Mouse (Mus musculus) cerebellum, postnatal 25 days (tissue): Measurements from ENCODE around the gene Acot7.

Source experiments
- DNase-seq, 2 experiments: peaks; one replicate each; pipeline ENCODE4 v3.0.0; 2021; ENCODE audit warnings: mixed read lengths in 2 of 2

Acot7 gene

DNA sequence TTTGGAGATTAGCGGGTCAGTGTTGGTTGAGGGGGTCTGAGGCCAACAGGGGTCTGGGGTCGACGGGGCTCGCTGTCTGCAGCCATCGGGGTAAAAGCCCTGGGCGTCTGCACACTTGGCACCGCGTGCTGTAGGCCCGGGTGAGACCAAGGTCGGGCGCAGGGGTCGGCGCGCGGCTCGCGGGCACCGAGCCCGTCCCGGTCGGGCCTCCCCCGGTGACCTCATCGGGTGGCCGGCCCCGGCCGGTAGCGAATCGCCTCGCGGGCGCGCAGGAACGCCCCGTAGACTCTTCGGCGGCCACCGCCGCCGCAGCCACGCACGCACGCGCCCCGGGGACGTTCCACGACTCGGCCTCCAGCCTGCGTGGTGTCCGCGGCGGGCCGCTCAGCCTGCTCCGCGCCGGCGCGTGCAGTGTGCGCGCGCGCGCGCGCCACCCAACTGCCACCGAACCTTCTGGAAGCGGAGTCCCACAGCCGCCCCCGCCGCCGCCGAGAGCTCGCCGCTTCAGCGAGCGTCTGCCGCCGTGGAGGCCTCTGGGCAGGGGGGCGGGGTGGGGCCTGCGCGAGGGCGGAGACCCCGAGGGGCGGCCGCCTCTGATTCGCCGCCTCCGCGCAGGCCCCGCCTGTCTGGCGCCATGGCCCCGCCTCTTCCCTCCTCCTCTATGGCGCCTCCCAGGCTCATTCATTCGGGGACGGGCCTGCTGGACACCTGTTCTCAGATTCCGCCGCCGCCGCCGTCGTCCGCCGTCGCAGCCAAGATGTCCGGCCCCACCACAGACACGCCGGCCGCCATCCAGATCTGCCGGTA lies at the start of gene Acot7:
Acot7 (plus strand) TSS at position 598 of the 807 bp plus-strand sequence.
- DNase-seq, result peak; percentile 94 to 99

DNA sequence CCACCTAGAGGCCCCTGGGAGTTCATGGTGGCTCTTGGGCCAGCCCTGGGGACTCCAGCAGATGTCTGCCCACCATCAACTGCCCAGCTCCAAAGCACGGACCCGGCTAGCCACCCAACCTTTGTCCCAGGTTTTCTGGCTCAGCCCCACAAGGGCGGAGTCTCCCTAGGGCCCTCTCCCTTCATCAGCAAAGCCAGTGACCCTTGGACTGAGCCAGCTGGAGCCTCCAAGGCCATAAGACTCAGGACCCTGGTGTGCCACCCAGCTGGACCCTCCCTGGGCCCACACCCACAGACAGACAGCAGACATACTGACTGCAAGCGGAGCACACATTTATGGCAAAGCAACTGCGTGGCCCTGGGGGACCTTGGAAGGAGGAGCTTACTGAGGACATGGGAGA lies 49.1 kb upstream of the Acot7 start:
- no peak for DNase-seq

DNA sequence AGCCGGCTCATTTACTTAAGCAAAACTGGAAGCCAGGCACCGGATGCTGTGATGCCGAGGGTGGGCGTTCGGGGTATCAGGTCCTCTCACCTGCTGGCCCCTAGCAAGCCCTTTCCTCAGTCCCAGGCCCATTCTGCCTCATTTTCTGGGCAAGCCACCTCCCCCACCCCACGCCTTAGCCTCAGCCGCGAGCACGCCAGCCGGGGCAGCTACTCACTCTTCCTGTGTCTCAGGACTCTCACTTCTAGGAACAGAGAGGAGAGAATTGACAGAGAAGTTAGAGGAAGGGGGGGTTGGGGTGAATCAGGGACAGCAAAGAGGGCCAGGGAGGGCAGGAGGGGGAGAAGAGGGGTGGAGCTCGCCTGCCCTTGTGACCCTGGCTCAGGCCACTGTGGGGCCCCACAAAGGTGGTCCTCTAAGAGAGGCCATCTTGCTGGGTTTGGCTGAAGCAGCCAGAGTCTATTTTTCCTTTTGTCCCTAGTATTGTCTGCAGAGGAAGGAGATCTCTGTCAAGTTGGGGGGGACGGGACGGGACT lies 48.5 kb upstream of the Acot7 start:
- DNase-seq, result no peak

DNA sequence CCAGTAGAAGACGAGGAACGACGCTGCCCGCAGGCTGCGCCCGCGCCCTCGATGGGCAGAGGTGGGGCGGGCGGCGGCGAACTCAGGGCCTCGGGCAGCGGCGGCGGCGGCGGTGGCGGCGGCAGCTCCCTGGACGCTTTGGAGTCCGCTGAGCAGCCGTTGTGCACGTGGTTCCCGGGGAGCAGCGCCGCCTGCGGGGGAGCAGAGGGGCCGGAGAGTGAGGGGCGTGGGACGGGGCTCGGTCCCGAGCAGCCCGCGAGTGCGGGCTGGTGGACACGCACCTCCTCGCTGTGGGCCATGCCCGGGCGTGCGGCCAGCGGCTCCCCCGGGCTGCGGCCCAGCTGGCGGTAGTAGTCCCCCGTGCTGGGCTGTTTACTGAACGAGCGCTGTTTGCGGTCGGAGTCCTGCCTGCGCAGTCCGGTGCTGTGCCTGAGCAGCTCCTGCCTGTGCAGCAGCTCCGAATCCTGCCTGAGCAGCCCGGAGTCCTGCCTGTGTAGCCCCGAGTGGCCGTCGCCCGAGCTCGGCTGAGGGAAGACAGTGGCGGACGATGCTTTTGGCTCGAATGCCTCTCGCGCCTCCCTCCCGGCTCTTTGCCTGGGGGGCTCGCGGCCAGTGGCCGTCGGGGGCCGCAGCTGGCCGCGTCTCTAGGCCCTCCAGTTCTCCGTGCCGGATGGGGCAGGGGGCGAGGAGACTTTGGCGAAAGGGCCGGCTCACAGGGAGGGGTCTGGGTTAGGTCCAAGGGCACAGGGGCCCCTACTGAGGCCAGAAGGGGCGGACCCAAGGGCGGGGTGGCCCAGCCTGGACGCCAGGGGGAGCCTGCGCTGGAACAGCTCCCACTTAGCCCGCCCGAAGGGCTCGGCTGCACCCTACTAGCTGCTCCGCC lies 46.9 kb upstream of the Acot7 start:
- peak; percentile 38 to 48 for DNase-seq

DNA sequence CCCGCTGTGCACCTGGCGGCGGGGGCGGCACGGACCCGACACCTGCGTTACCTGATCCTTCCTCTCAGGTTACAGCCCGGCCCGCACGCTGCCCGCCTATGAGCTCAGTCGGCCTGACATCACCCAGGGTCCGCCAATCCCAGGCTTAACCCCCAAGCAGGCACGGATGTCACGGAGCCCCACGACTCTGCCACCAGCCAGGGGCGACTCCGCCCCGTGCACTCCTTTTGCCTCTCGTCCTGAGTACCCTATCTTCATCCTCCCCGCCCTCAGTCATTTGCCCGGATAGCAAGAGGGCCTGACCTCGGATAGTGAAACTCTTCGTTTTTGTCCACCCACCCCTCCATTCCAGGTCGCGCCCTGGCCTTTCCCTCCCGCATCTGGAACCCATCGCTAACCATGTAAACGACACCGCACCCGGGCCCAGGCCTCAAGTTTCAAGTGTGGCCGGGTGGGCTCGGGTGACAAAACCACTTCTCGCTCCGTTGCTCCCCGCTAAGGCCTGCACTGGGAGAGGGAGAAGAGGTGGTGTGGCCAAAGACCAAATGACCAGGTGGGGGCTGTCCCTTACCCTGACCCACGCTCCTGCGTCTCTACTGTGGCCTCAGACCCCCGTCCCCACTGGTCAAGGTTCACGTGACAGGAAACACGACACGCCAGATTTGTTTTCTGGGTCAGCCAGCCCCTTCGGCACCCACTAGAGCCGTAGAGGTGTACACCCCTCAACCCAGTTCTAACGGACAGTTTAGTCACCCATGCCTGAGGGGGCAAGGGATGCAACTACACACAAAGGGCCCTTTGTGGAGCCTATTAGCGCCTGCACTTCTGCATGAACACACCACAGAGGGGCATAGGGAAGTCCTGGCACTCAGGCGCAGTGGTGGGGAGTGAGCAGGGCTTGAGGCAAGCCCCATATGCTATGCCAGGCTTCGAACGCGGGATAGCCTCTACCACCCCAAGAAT lies 45.8 kb upstream of the Acot7 start:
- no peak for DNase-seq

DNA sequence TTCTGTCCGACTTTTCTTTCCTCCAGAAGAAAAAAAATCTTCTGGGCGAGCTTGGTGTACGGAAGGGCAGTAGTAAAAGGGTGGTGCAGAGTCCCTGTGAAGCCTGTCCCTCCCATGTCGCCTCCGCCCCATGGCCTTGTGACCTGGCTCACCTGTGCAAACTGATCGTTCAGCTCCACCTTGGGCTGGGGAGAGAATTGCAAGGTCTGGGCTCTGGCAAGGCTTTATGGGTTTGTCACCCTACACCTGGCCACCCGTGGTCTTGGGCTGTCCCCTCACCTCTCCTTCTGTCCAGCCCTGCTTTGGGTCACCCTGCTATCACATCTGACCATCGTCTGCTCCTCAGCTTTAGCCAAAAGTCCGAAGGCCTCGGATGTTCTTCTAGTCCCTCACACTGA lies 45.2 kb upstream of the Acot7 start:
- no peak for DNase-seq

DNA sequence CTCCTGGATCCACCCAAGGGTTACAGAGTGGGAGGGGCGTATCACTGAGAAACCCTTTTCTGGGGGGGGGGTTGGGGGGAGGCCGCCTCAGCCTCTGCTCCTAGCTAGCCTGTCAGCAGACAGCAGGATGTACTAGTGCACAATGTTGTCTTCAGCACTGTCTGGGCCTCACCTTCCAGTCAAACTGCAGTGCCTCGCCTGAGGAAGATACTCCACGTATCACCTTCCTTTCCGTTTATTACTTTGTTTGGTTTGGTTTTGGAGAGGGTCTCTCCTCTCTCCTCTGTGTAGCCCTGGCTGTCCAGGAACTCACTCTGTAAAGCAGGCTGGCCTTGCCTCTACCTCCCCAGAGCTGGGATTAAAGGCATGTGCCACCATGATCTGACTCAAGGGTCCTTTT lies 44.7 kb upstream of the Acot7 start:
- no peak for DNase-seq

DNA sequence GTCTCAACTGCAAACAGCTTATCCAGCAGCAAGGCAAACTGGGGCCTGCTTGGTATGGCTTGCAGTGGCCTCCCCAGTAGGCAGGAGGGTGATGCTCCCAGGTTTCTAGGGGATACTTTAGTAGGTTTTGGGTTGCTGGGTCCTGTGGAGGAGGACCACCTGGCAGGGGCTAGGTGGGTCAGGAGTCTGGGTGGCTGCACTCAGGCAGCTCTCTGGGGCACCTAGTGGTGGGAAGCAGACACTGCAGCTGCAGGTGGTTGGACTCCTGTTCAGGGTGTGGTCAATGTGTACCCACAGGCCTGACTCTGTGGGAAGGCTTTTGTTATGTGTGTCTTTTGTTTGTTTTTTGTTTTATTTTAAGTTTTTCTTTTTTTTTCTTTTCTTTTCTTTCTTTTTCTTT lies 43.4 kb upstream of the Acot7 start:
- DNase-seq, result peak; percentile 48 to 64

DNA sequence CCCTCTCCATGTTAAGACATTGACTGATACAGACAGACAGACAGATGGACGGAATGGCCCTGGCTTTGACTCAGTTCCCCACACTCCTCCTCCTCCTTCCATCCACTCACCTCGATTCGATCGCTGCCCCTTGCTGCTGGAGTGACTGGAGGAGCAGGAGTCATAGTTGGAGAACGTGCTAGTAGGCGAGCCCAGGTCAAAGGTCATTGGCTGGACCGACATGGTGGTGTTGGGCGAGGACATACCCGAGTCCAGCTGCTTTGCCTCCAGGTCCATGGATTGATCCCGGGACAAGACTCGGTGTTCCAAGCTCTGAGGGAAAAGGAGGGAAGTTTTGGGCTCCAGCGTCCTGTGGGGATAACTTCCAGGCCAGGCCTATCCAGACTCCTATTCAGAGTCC lies 42.6 kb upstream of the Acot7 start:
- no peak for DNase-seq

DNA sequence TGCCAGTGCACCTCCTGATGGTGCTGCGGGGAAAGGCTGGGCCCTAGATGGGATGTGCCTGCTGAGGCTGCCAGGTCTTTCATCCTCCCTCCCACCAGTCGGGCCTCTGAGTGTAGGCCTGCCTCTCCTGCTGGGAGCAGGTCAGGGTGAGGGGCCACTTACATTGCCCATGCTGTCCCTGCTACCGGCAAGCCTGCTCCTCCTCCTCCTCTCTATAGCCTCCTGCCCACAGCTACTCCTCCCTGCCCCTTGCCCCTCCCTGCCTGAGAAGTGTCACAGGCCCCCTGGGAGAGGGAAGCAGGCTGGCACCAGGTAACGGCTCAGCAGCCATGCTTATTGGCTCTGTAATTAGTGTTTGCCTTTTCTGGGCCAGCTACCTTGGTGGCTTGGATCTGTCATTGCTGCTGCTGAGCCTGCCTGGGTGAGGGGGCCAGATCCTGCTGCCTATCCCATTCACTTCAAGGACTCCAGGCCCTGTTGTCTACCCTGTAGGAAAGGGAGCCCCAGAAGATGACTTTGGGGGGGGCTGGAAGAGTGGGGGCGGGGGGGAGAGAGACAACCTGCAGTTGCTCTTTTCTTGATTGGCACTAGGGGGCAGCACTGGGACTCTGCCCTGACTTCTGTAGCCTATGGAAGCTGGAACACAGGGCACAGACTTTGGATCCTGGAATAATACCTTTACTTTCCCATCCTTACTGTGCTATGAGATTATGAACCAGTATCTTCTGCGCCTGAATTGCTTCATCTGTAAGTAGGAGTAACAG lies 41.6 kb upstream of the Acot7 start:
- DNase-seq, result peak in 1 of 2 experiments; percentile 57

DNA sequence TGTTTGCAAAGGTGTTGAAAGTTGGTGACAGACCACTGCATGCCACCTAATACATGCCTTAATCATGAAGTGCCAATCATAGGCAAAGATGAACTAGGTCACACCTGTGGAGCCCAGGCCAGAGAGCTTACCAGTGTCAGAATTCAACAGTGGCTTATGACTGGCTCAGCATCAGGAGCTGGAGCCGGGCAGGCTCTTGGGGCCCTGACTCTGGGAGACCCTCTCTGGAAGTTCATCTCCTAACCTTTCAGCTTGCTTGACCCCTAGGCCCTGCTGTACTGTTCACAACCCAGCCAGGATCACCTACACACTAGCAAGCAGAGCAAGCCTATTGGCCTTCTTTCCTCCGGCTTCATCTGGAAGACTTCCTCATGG lies 41.1 kb upstream of the Acot7 start:
- DNase-seq, result no peak

DNA sequence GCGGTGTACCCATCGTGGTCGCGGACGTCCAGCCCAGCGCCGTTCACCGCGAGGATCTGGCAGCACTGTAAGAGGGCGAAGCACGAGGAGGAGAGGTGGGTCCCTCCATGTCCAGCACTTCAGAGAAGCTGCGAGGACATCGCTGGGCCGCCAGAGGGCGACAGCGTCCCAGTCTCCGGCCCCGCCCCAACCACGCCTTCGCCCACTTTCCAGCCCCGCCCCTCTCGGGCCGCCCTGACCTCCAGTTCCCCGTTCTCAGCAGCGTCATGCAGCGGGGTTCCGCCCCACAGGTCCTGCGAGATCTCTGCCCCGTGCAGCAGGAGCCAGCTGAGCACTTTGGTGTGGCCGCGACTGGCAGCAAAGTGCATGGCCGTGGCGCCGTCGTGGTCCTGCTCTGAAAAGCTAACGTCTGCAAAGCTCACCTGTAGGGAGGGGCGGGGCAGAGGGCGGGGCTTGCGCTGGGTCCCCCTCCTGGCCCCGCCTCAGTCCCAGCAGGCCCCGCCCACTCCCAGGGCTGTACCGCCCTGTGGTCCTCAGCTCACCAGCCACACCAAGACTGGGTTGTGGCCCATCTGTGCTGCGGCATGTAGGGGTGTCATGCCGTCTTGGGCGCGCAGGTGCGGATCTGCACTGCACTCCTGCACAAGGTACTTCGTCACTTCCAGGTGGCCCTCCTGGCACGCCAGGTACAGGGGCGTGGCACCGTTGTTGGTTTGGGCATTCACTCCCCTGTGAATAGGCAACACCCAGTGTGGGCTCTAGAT lies 39.3 kb upstream of the Acot7 start:
- DNase-seq, result peak; percentile 80 to 88

DNA sequence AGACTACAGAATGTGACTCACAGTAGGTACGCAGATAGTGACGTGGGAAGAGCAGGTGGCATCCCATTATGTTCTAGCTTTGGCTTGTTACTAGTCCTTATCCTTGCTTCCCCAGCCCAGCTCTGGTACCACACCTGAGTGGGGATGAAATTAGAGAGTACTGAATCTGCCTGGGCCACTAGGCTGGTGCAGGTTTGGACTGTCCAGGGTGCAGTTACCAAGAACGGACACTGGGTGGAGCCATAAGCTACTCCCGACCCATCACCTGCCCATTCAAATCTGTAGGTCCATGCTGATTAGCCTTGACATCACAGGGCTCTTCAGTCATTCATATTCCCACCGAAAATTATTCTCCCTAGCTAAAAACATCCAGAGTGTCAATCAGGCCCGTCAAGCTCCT lies 37.5 kb upstream of the Acot7 start:
- peak; percentile 56 to 70 for DNase-seq

DNA sequence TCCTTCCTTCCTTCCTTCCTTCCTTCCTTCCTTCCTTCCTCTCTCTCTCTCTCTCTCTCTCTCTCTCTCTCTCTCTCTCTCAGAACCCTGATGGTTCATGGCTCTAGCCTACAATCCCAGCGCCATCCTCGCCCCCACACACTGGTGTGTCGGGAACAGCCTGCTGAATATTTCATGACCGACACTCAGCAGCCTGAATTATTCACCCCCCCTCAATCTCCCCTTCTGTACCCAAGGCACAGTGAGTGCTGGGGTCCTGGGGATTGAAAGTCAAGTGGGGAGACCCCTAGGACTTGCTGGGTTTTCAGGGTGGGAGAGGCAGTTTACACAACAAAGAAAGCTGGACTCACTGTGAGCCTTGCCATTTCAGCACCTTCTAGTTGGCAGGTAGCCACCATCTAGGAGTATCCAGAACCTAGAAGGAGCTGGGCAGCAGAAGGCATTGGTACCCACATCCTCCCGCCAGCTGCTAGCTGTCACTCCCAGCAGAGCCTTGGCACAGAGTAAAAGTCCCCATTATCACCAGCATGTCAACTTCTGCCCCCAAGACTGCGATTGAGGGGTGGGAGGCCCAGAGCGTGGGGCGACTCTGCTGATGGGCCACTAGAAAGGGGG lies 36.3 kb upstream of the Acot7 start:
- no peak for DNase-seq

DNA sequence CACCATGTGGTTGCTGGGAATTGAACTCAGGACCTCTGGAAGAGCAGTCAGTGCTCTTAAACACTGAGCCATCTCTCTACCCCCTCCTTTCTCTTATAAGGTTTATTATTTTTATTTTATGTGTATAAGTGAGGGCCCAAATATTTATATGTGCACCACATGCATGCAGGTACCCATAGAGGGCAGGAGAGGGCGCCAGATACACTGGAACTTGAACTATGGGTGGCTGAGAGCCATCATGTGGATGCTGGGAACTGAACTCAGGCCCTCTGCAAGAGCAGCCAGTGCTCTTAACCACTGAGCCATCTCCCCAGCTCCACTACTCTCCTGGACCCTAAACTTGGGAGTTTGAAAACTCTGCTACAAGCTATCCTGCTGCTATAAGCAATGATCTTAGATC lies 34.3 kb upstream of the Acot7 start:
- no peak for DNase-seq

DNA sequence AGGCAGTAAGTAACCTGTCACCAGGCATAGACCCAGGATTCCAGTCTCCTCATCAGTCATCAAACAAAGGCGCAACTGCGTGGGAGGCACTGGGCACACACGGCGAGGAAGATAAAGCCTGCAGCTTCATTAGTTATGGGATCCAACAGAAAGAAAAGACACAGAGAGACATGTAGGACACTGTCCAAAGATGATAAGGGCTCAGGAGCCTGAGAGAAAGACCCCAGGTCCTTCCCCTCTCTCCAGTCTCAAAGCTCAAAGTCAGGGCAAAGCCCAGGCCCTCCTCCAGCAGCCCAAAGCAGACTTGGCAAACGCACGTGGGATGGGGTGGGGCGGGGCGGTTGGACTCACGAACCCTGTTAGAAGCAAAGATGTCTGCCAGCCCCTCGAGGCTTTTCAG lies 32.5 kb upstream of the Acot7 start:
- no peak for DNase-seq

DNA sequence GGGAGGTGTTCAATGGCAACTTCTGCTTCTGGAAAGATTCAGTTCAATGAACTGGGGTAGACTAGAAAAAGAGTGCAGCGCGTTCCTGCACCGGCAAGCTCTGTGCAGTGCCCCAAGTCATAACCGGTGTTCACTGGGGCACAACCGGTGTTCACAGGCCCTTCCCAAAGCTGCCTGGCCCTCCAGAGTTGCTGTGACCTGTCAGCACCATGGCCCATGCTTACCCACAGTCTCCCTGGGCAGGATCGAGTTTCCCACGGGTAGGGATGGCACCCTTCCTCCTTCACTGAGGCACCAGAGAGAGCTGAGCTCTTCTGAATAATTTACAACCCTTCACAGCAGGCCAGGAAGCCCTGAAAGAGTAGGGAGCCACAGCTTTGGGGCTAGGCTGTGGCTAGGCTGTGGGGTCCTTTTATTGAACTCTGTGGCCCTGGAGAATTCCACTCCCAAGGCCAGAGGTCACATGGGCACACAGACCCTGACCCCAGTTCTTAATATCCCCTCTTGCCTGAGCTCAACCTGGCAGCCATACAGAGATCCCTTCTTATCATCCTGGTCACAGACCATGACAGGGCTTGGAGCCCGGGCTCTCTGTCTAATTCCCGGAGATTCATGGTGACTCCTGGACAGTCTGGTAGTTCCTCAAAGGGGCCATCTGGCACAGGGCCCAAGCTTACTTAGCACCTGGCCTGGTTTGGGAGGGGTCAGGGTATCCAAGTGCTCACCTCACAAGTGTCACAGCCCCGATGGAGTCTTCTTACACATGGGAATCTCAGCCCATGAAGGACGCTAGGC lies 31.7 kb upstream of the Acot7 start:
- DNase-seq, result no peak

DNA sequence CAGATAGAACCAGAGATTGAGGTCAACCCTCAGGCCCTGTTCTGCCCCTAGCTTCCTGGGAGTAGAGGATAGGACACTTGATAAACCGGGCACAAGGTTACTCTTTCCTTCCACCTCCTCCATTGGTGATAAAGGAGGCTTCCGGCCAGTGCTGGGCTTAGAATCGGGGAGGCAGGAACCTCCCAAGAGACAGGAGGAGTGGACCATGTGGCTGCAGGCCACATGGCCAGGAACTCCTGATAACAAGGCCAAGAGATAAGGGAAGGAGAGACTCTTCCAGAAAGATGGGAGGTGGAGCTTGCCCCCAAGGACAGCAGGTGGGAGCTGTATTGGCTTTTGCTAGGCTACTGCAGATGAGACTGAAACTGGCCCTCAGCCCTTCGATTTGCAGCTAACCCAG lies 27.4 kb upstream of the Acot7 start:
- no peak for DNase-seq

DNA sequence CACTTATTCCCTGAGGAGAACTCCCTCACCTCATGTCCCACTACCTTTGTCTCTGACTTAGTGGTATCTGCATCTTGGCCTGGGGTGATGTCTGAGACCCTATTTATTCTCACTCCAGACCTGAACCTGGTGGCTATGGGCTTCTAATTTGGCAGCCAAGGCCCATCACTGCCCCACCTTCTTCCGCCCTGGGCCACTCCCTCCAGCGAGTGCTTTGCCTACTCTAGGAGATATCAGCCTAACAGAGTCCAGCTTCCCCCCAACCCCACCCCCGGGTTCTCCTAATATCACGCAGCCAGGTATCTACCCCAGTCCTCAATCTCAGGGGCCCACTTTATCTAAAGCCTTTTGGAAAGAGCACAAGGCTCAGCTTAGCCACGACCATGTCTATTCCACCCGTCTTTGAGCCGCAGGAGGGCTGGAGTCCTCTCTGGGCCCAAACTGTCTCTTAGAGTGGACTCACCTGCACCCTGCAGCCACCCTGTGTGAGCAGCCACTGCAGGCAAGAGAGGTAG lies 26.4 kb upstream of the Acot7 start:
- no peak for DNase-seq
